Comparison of ENCODE assay signal across 8 mouse cellular contexts in the genomic region with DNA sequence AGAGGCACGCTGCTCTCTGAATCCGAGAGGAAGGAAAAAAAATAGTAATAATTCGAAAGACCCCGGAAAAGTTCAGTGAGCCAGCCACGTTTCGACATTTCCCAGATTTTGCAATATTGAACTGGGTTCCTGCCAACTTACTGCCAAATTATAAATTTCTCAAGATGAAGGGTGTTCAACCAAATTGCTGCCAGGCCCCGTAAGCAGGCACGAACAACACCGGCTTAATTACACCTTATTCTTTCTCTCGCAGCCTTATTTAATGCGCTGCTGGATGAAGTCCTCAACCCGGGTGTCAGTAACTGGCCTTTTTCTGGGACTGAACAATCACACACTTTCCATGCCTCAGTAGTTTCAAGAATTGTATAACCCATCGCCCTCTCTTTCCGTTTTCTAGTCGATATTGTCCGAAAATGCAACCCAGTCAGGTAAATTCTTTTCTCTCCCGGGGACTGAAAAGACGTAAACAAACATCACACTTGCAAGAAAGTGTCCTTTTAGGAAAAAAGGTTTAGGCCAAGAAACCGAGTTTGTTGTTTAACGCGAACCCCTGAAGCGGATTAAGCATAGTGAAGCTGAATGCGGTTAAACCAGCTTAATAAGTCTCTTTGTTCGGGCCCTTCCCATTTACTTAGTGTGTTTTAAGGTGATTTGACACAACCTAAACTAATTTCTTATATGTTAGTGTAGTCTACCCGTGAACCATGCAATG. TPM values are rescaled to one million over a fixed set of nuclear protein-coding genes. Genes with fewer than 3 reads are reported as not detected.
A peak's percentile ranks its signal among the peaks of the same experiment; 100 is the strongest.
DNase-seq lines count a peak whose midpoint lies in the region; ATAC-seq and TF ChIP-seq lines count a peak whose summit lies in the region.

No protein-coding gene starts in this region.

- no peaks in the 10 kb centered on the region for H3K27me3 ChIP-seq in heart, embryonic 16.5 days (ENCODE audit: control insufficient read depth, insufficient read depth, low read length)
- H3K27me3 ChIP-seq in lung, embryonic 15.5 days = no peaks in the 10 kb centered on the region

- H3K9me3 ChIP-seq in heart, embryonic 16.5 days (replicated peaks; ENCODE audit: control insufficient read depth, low read length) = no peaks in the 10 kb centered on the region
- no peaks in the 10 kb centered on the region for H3K9me3 ChIP-seq in lung, embryonic 15.5 days

- ATAC-seq in heart, embryonic 16.5 days (replicated peaks; ENCODE audit: extremely low read depth, insufficient read depth, low FRiP score) = no peak
- no peak for ATAC-seq in lung, embryonic 15.5 days (ENCODE audit: borderline replicate concordance, extremely low read depth, low FRiP score, low TSS enrichment)

- H3K9ac ChIP-seq in heart, embryonic 16.5 days (ENCODE audit: low read length) = peak overlapping the region; percentile 91
- peak overlapping the region; percentile 69 for H3K9ac ChIP-seq in lung, embryonic 15.5 days

- peak overlapping the region; percentile 100 for H3K27ac ChIP-seq in bone marrow macrophage, adult 2 months (ENCODE audit: insufficient read depth, low read depth, low read length)
- peak overlapping the region; percentile 99 for H3K27ac ChIP-seq in heart, embryonic 16.5 days (ENCODE audit: low read length)
- peak overlapping the region; percentile 100 for H3K27ac ChIP-seq in lung, embryonic 15.5 days

- 21% methylated on average over 25 of the region's 25 CpGs for WGBS in heart, embryonic 16.5 days
- 14% methylated on average over 25 of the region's 25 CpGs for WGBS in lung, embryonic 15.5 days

- DNase-seq in ovary, postnatal 10 days (ENCODE audit: low spot score) = peak; percentile 19
- no peak for DNase-seq in ovary, postnatal 36 days (ENCODE audit: low spot score)
- no peak for DNase-seq in urinary bladder, postnatal 4 days (ENCODE audit: low spot score in 2 of 2)
- no peak for DNase-seq in gastrocnemius, postnatal 4 days (ENCODE audit: low spot score in 2 of 2)
- no peak for DNase-seq in kidney, adult 18-20 months

- TF ChIP-seq CTCF in bone marrow macrophage, adult 2 months (IDR thresholded peaks at IDR 0.05; ENCODE audit: low read depth, low read length) = no peak

- peak overlapping the region; percentile 75 for H3K4me3 ChIP-seq in bone marrow macrophage, adult 2 months (ENCODE audit: insufficient read depth, low read length)
- peak overlapping the region; percentile 72 for H3K4me3 ChIP-seq in heart, embryonic 16.5 days (ENCODE audit: low read length)
- H3K4me3 ChIP-seq in lung, embryonic 15.5 days = peak overlapping the region; percentile 76

- H3K4me1 ChIP-seq in bone marrow macrophage, adult 2 months (ENCODE audit: control insufficient read depth, insufficient read depth, low read length) = peaks cover 23% of the 10 kb centered on the region
- H3K4me1 ChIP-seq in heart, embryonic 16.5 days (ENCODE audit: control insufficient read depth, insufficient read depth, low read length) = peaks cover 22% of the 10 kb centered on the region
- H3K4me1 ChIP-seq in lung, embryonic 15.5 days = peaks cover 24% of the 10 kb centered on the region

- H3K4me2 ChIP-seq in heart, embryonic 16.5 days (ENCODE audit: low read depth, low read length) = peak overlapping the region; percentile 74
- H3K4me2 ChIP-seq in lung, embryonic 15.5 days = peak overlapping the region; percentile 66

- H3K36me3 ChIP-seq in heart, embryonic 16.5 days (ENCODE audit: control insufficient read depth, insufficient read depth) = no peaks in the 10 kb centered on the region
- H3K36me3 ChIP-seq in lung, embryonic 15.5 days = no peaks in the 10 kb centered on the region

- TF ChIP-seq POLR2A in bone marrow macrophage, adult 2 months (IDR thresholded peaks at IDR 0.05; ENCODE audit: borderline replicate concordance, low read depth, low read length) = no peak

RNA-seq across cellular contexts. Expression of a gene that starts 58.4 kb away (rescaled TPM):
- polyA plus RNA-seq in bone marrow macrophage, adult 2 months (2012; ENCODE audit: insufficient read depth, insufficient read length, missing spikeins) = 58.7 and 61.1 TPM in 2 replicates
- polyA plus RNA-seq in heart, embryonic 16.5 days (2015; fragmentation: Nextera tagmentation; extraction: Ambion mirVana) = 18.8 and 20.0 TPM in 2 replicates
- polyA plus RNA-seq in lung, embryonic 15.5 days (2015; fragmentation: Nextera tagmentation; extraction: Ambion mirVana) = 26.9 and 29.4 TPM in 2 replicates
- 10 to 100 TPM; 55.0 to 55.5 TPM for total RNA-seq in gastrocnemius, postnatal 4 days (2021)
